Mouse (Mus musculus): ENCODE results near the gene Abcb9.

Gene Abcb9

GRCm38 (mm10) chr5:124095596-124096232, at the start of gene Abcb9:
Abcb9 (minus strand) TSS chr5:124095798.
- DNase-seq (ENCODE audit: low spot score), result peak; percentile 96

- no peak for DNase-seq (ENCODE audit: low spot score)
These were observed 42.5 kb upstream of the Abcb9 start for GRCm38 (mm10) chr5:124138066-124138465.

- no peak for DNase-seq (ENCODE audit: low spot score)
These were observed 38.7 kb upstream of the Abcb9 start for GRCm38 (mm10) chr5:124134261-124134660.

GRCm38 (mm10) chr5:124125093-124125492, 29.5 kb upstream of the Abcb9 start:
- no peak for DNase-seq (ENCODE audit: low spot score)

GRCm38 (mm10) chr5:124122357-124122756, 26.8 kb upstream of the Abcb9 start:
- DNase-seq (ENCODE audit: low spot score), result no peak

GRCm38 (mm10) chr5:124119204-124119603, 23.6 kb upstream of the Abcb9 start:
- DNase-seq (ENCODE audit: low spot score), result no peak

GRCm38 (mm10) chr5:124115990-124116845, 20.6 kb upstream of the Abcb9 start, which contains the start of gene Arl6ip4:
Arl6ip4 (plus strand) TSS chr5:124116089.
- no peak for DNase-seq (ENCODE audit: low spot score)

- DNase-seq (ENCODE audit: low spot score), result no peak
These were observed 19.9 kb upstream of the Abcb9 start for GRCm38 (mm10) chr5:124115531-124115930.

GRCm38 (mm10) chr5:124114276-124115025, 18.9 kb upstream of the Abcb9 start:
- no peak for DNase-seq (ENCODE audit: low spot score)

GRCm38 (mm10) chr5:124113030-124113429, 17.4 kb upstream of the Abcb9 start:
- DNase-seq (ENCODE audit: low spot score), result no peak

- DNase-seq (ENCODE audit: low spot score), result no peak
These were observed 16.9 kb upstream of the Abcb9 start for GRCm38 (mm10) chr5:124112531-124112930.

GRCm38 (mm10) chr5:124111742-124112497, 16.3 kb upstream of the Abcb9 start, which contains the start of gene Ogfod2:
Ogfod2 (plus strand) TSS chr5:124112297.
- peak; percentile 76 for DNase-seq (ENCODE audit: low spot score)

GRCm38 (mm10) chr5:124111077-124111741, 15.6 kb upstream of the Abcb9 start:
- no peak for DNase-seq (ENCODE audit: low spot score)

GRCm38 (mm10) chr5:124103552-124103951, 8.0 kb upstream of the Abcb9 start:
- DNase-seq (ENCODE audit: low spot score), result no peak

- no peak for DNase-seq (ENCODE audit: low spot score)
These were observed 7.4 kb upstream of the Abcb9 start for GRCm38 (mm10) chr5:124103020-124103419.

GRCm38 (mm10) chr5:124102326-124102725, 6.7 kb upstream of the Abcb9 start:
- DNase-seq (ENCODE audit: low spot score), result no peak

- DNase-seq (ENCODE audit: low spot score), result no peak
These were observed 4.8 kb upstream of the Abcb9 start for GRCm38 (mm10) chr5:124100128-124101044.

- DNase-seq (ENCODE audit: low spot score), result no peak
These were observed 3.3 kb upstream of the Abcb9 start for GRCm38 (mm10) chr5:124098923-124099322.

- no peak for DNase-seq (ENCODE audit: low spot score)
These were observed 469 bp downstream of the Abcb9 start for GRCm38 (mm10) chr5:124095077-124095581.
